ENCODE assay signal across 8 mouse cellular contexts in the genomic region with DNA sequence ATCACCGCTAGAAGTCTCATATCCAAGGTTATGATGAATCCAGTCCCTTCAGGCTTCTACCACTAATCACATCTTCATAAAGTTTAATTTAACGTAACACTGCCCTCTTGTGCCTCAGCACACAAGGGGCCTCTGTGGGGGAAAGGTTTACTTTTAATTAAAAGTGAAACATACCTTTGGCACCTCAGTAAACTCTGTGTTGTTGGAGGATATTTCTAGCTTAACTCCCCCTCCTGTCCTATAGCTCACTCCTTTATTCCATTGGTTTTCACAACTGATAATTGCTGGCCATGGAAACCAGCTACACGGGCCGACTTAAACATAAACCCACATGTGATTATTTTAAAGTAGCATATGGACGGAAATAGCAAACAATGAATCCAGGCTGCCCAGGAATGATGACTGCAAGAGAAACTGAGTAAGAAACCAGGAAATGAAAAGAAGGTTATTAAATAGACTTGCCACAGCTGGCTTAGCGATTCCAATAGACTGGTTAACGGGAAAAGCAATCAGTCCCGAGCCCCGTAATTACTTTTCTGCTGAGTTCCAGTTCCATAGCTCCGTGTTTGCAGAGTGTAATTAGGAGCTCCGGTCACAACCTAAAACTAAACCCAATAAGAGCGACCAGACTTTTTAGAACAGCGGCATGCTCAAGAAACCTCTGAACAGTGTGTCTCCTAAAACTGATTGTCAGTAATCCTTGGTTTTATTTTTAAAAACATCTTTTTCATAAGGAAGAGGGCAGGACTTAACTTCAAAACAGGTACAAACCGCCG.
DNase-seq lines count a peak whose midpoint lies in the region; ATAC-seq and TF ChIP-seq lines count a peak whose summit lies in the region.

No protein-coding gene starts in this region.

- no peaks in the 10 kb centered on the region for H3K9me3 ChIP-seq in lung, embryonic 16.5 days (ENCODE audit: control insufficient read depth, low read length)

- H3K4me2 ChIP-seq in lung, embryonic 16.5 days (ENCODE audit: low read depth, low read length): peak overlapping the region; percentile 40

- no peaks in the 10 kb centered on the region; the same call in 1 of the 2 replicates for H3K4me1 ChIP-seq in lung, embryonic 16.5 days (replicated peaks; ENCODE audit: control insufficient read depth, insufficient read depth, low read length)

- 43% methylated on average over 15 of the region's 15 CpGs for WGBS in lung, embryonic 16.5 days

- no peaks in the 10 kb centered on the region for H3K27me3 ChIP-seq in lung, embryonic 16.5 days (ENCODE audit: control insufficient read depth, insufficient read depth, low read depth, low read length)

- TF ChIP-seq CTCF in layer of hippocampus, adult 2 months (conservative IDR thresholded peaks at IDR 0.05): peak; percentile 84

- no peaks in the 10 kb centered on the region for H3K36me3 ChIP-seq in lung, embryonic 16.5 days (ENCODE audit: control insufficient read depth, insufficient read depth, low read length)

- H3K9ac ChIP-seq in lung, embryonic 16.5 days (ENCODE audit: low read length): peak overlapping the region; percentile 46

- intact Hi-C loops in heart, postnatal 14 days (cut with DNase I): loop anchor here (1.0 to 10.0 kb wide), 5 partner anchors 99 to 756 kb away; no protein-coding TSS in a partner anchor

- H3K27ac ChIP-seq in layer of hippocampus, adult 2 months: no peak overlapping the region
- H3K27ac ChIP-seq in lung, embryonic 16.5 days (ENCODE audit: low read length): no peak overlapping the region

- DNase-seq in layer of hippocampus, adult 2 months (ENCODE audit: low spot score in 2 of 2): peak in 1 of 2 experiments; percentile 13
- DNase-seq in layer of hippocampus, postnatal 36 days: no peak
- DNase-seq in embryo, embryonic 11 days: peak; percentile 35
- peak; percentile 12 to 33 for DNase-seq in heart, postnatal 14 days
- DNase-seq in layer of hippocampus, adult 11-12 months (ENCODE audit: low spot score): no peak
- DNase-seq in cerebellum, postnatal 36 days: no peak
- DNase-seq in natural killer cell, adult 2 months (ENCODE audit: low spot score in 2 of 2): no peak

- peak overlapping the region; percentile 46 for H3K4me3 ChIP-seq in layer of hippocampus, adult 2 months
- H3K4me3 ChIP-seq in lung, embryonic 16.5 days (ENCODE audit: low read length): peak overlapping the region; percentile 26

- ATAC-seq in lung, embryonic 16.5 days (ENCODE audit: low read depth): peak; percentile 65; the same call in 1 of the 2 replicates

Comparison
In these comparisons a context has a peak if more than half of its experiments do, and no peak if none do; other contexts are left out.
1. DNase-seq: peak in embryo, embryonic 11 days (single experiment) and heart, postnatal 14 days (2 of 2); none in layer of hippocampus, postnatal 36 days (0 of 2), layer of hippocampus, adult 11-12 months (single experiment), cerebellum, postnatal 36 days (0 of 2) and natural killer cell, adult 2 months (0 of 2).